Mouse (Mus musculus): Measurements from ENCODE around the gene Psrc1.

Psrc1 gene

DNA sequence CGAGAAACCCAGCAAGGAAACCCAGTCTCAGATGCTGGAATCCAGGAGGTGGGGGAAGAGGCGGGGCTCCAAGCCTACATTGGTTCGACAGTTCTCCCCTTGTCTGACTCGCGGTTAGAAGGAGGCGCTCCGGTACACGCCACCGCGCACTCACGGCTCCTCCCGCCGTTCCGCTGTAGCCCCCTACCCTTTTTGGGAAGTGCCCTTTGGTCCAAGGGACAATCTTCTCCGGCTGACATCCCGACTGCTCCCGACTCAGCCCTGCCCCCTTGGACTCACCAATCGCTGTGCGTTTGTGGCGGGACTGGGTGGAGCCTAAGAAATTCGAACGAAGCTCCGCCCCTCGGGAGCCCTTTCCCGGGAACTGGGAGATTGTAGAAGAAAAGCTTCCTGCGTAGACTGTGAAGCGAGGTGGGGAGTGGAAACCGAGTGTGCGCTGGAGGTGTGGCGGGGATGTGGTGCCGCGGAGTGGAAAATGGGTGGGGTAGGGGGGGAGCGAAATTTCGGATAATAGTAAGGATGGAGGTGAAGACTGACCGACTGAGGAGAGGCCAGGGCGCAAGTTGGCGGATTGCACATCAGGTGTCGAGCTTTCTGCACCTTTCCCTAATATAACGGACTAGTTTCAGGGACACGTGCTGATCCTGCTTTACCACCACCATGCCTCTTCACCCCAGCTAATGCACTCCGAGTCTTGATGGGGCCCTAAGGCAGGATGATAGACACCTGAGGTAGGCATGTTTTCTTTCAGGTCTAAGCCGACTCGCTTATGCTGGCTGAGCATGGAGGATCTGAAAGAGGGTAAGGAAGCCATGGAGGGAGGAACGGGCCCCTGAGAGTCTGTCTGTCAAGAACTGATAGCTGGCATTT is at the start of gene Psrc1:
TSS of gene Psrc1 (plus strand) at position 355 of the 870 bp plus-strand sequence.
- WGBS, result 3% methylated on average over 44 of the region's 44 CpGs

DNA sequence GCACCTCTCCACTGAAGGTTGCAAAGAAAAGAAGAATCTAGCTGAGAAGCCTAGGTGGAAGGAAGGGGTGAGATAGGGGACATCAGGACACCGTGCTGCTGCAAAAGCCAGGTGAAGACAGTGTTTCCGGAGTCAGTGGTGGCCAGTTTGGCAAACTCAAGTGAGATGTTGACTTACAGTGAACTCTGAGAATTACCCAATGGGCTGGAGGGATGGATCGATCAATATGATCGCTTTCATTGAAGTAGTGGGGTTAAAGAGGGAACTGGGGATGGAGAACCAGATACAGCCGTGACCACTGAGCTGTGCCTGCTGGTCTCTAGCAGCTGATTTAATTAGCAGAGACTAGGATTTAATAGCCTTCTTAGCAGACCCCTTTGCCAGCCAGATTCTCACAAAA is 46.8 kb upstream of the Psrc1 start:
- 94% methylated on average over 5 of the region's 5 CpGs for WGBS

DNA sequence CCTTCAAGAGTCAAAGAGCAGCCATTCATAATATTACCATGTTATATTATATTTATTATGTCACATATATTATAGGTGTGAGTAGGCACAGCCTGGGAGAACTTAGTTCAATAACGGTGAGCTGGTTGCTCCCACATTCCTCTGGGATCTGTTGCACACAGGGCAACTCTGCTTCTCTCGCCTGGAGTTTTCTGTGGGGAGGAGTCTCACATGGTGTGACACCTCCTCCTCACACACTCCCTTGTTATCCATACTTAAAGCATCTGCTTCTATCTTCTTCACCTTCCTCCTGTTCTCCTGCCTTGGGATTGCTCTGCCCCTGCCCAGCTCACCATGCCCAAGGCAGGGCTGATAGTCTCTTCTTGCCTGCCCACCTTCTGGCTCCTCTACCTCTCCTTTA is 42.6 kb upstream of the Psrc1 start:
- WGBS, result 38% methylated on average over 2 of the region's 2 CpGs

DNA sequence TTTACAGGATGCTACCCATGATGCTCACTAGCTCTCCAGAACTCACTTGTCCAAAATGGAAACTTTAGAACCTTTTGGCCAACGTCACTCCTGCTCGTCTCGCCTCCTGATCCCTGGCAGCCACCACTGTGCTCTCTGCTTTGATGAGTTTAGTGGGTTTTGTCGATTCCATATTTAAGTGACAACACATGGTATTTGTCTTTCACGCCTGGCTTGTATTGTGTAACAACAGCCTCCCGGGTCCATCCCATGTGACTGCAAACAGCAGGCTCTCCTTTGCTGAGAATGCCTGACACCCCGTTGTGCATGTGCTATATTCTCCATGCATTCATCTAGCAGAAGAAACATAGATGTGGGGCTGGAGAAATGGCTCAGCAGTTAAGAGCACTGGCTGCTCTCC is 41.5 kb upstream of the Psrc1 start:
- WGBS, result 52% methylated on average over 7 of the region's 7 CpGs

DNA sequence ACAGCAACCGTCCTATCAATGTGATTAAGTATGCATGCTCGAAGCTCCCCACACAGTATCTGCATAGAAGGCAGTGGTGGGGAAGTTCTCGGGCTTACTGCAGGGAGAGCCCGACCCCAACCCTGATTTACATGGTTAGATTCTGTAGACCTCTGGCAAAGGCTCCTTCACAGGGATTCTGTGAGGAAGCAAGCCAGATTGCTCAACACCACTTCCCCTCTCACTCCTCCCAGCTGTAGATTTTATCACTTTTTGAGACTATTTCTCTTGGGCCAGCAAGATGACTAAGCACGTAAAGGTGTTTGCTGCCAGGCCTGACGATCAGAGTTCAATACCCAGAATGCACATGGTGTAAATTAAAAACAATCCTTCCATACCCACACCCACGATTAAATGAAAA is 37.8 kb upstream of the Psrc1 start:
- 80% methylated on average over 7 of the region's 7 CpGs for WGBS

DNA sequence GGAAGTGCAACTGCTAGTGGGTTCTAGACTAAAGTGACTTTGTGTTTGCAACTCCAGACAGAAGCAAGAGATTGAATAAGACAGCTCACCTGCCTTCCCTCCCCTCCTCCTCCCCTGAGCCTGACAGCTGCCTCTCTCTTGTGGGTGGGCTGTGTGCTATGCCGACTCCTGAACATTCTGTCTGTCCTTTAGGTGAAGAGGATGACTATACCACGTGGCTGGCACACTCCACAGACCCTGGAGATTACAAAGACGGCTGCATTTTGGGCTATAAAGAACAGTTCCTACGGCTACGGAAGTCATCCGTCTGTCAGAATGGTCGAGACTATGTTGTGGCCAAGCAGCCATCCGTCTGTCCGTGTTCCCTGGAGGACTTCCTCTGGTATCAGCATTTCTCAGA is 35.3 kb upstream of the Psrc1 start:
- WGBS, result 63% methylated on average over 9 of the region's 9 CpGs

DNA sequence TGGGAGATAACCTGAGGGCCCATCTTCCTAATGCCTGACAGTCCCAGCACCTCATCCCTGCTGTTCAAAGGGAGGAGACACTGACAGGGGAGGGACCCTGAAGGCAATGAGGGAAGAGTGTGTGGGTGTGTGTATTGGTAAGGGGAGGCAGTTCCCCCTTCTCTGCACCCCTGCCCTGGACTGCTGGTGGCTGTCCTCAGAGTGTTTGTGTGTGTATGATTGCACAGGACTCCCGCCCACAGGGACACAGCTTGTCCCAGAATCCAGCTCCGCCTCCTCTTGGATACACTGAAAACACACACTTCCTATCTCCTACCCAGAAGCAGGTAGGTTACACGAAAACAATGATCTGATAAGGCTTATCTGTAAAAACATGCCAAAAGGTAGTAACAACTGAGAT is 28.4 kb upstream of the Psrc1 start:
- WGBS, result 57% methylated on average over 3 of the region's 3 CpGs

DNA sequence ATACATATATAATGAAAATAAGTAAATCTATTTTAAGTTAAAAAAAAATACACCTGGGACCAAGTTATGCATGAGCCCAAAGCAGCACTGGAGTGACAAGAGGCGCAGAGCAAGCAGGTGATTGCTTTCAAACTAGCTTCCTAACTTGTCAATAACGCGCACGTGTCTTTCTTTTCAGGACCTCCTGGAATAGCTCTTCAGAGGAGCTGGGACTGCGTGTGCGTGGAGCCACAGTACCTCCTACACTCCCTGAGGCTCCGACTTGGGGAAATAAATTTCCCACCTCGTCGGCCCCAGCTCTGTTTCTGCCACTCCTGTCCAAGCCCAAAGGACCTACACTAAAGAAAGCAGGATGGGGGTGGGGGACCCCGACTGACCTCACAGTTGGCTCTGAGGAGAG is 26.6 kb upstream of the Psrc1 start:
- 68% methylated on average over 10 of the region's 10 CpGs for WGBS

DNA sequence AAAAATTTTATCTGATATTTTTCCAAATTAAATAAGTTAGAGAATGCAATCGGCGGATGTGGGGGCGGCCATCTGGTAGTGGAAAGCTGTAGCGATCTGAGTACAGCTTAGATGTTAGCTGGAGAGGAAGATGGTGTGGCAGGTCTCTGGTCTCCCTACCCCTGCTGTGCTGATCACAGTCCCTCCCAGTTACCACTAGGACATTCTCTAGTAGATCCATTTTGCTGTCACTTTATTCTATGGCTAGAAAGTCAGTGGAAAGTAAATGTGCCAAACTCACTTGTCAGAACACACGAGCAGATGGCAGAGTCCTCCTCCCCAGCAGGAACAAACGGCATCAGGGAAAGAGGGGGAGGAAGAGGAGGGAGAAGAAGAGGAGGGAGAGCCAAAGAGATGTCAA is 25.2 kb upstream of the Psrc1 start:
- WGBS, result 37% methylated on average over 6 of the region's 6 CpGs

DNA sequence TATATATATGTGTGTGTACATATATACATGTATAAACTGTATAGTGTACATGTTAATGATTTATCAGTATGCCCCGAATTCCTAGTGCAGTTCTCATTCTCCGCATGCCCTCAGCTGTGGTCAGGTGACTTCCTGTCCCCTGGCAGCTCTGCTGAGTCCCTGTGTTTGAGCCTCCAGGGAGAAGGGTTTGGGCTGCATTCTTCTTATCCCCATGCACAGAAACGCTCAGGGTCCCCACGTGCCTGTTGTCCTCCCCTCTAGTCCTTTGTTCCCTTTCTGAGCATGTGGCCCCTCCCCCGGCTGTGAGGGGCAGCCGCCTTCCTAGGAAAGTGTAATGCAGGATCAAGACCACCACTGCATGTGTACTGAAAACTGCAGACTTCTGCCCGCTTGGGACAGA is 22.7 kb upstream of the Psrc1 start:
- WGBS, result 48% methylated on average over 7 of the region's 7 CpGs

DNA sequence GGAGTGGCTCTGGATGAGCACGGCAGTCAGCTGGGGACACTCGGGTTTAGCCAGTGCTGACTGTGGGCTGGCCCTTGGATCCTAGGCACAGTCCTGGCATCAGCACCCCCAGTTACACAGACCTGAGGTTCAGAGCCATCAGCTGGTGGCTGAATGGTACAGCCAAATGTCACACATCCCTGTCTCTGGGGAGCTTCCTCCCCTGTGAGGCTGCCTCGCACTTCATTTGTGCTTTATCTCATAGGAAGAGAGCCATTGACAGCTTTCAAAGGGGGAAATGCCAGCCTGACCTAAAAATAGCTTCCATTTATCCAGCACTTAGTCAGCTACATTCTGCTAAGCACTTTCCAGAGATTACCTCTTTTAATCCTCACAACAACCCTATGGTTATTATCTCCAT is 20.0 kb upstream of the Psrc1 start:
- 41% methylated on average over 3 of the region's 3 CpGs for WGBS

DNA sequence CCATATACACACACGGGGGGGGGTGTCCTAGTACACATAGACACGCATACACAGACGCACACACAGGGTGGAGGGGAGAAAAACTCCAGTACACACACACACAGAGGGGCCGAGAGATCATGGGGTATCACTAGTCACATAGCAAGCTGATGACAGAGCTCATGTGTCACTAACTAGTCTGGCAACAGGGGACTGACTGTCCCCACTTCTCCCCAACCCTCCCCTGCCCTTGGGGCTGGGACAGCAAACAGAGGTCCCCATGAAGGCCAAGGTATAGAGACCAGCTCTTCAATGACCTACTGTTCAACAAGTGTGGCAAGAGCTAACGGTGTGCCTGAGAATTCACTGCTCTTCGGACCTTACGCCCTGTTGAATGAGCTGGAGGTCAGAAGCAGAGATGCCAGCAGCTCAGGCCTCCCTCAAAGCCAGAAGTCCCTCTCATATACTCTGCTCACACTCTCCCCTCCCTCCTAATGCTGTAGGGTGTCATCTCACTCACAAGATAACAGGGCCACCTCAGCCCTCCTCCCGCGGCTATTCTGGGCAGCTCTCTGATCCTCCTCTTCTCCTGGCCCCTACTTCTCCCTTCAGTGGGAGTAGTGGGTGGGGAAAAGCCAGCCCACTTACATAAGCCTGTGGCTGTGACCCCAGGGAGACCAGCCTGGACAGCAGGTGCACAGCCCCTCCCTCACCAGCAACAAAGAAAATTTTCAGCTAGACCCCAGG is 19.2 kb upstream of the Psrc1 start, which contains the start of gene Mybphl:
TSS of gene Mybphl (plus strand) at position 642 of the 726 bp plus-strand sequence.
- WGBS, result 68% methylated on average over 9 of the region's 9 CpGs

DNA sequence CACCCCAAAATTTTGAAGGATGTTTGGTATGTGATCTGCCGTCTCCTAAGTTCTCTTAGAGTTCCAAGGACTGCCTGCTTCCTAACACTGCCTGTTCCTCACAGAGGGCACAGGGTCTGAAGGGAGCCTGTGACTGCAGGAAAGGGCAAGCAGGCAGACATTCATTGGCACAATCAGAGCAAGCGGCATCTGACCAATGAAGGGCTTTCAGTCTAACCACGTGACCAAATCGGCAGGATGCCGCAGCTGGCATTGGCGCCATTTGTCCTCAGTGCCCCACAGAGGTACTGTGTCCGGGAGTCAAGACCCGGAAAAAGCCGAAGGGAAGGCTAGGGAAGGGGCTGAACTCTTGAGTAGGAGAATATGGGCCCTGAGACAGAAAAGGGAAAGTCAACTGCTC is 16.5 kb upstream of the Psrc1 start:
- WGBS, result 72% methylated on average over 9 of the region's 9 CpGs

DNA sequence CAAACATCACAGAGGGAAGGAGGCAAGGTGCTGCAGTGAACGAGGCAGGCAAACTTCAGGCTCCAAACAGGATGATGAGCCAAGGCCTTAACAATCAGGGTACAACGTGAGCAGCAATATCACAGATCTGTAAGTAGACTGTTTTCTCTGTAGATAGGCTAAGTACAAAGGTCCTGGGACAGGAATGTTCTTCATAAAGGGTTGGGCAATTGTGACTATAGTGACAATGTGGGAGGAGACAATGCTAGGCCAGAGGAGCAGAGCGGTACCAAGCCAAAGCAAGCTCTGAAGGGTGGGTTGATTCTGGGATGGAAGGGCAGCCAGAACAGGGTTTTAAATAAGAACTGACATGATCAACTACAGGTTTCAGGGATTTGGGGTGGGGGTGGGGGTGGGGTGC is 15.8 kb upstream of the Psrc1 start:
- WGBS, result 90% methylated on average over 3 of the region's 3 CpGs

DNA sequence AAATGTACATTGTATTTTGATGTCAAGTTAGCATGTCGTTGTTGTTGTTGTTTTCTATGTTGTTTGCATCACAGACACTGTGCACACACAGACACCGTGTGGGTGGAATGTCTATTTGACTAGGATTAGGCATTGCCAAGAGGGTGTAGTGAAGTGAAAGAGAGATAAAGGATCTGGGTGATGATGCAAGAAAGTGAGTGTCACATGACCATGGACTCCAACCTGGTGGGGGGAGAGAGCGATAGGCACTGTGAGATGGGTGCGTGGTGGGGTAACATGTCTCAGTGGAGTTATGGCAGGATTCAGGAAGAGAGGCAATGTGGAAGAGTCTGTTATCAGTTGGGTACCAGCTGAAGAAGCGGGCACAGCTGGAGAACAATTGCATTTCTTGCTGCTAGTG is 14.9 kb upstream of the Psrc1 start:
- WGBS, result 83% methylated on average over 5 of the region's 5 CpGs

DNA sequence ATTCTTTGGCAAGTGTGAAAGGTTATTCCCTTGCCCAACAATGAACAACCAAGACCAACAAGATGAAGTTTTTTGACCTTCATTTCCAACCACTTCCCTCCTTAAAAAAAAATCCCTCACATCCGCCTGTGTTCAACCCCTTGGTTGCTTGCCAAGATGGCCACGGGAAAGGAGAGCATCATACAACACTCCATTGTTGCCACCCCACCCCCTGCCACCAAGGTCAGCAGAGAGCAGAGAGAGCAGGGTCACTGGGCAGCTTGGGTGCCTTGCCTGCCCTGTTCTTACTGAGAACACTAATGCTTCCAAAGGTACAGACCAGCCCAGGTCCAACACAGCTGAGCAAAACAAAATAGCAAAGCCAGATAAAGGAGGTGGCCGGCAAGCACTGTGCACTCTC is 11.4 kb upstream of the Psrc1 start:
- 49% methylated on average over 3 of the region's 3 CpGs for WGBS

DNA sequence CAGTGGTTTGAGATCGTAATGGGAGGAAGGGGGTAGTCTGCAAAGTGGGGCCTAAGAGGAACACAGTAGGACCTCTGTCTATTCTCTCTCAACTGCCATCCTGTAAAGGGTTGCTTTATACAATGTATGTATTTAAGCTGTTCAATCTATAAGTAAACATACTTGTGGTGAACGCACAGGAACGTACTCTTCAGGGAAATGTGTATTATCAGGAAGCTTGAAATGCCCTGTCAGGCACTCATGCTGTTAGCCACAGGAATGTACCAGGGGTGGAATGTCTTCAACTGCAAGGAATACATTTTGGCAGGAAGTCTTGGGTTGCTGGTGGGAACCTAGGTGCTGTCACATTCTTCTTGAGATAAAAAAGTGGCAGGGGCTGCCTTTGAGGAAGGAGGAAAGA is 10.9 kb upstream of the Psrc1 start:
- 82% methylated on average over 3 of the region's 3 CpGs for WGBS

DNA sequence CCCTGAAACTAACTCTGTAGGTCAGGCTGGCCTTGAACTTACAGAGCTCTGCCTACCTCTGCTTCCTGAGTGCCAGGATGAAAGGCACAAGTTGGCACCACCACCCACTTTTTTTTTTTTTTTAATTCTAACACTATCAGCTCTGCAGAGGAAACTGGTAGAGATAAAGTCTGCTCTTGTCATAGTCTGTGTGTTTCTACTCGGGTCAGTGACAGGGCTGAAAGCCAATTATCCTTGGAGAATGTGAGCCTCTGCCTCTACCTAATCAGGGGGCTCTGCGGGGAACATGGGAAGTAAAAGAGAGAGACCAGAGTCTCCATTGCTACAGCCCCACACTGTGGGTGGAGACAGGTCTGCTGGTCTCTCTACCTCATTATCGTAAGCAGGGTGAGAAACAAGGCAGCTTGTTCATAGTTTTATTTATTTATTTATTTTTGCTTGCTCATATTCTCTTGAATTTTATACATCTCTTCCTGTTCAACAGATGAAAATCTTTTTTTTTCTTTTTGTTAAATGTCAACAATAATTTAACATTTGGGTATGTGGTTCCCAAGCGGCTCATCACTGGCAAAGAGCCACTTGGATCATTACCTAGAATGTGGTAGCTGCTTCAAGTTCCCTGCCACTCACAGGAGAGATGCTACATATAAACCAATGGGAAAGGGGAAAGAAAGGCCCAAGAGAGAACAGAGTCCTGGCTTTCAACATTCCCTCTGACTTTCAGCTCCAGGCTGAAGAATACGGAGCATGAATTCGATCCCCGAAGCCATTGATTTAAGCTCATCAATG is 4.6 kb upstream of the Psrc1 start:
- 56% methylated on average over 7 of the region's 7 CpGs for WGBS

DNA sequence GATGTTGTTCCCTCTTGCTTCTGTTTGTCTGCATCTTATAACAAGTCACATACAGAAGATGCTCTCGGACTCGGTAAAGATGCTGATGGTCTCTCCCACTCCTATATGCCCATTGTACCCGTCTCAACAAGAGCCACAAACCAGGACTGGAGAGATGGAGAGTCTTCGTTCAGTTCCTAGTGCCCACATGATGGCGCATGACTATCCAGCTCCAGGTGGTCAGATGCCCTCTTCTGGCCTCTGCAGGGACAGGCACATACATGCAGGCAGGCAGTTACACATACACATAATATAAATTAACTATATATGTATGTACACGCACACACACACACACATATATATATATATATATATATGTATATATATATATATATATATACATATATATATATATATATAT is 2.9 kb upstream of the Psrc1 start:
- WGBS, result 75% methylated on average over 6 of the region's 6 CpGs

DNA sequence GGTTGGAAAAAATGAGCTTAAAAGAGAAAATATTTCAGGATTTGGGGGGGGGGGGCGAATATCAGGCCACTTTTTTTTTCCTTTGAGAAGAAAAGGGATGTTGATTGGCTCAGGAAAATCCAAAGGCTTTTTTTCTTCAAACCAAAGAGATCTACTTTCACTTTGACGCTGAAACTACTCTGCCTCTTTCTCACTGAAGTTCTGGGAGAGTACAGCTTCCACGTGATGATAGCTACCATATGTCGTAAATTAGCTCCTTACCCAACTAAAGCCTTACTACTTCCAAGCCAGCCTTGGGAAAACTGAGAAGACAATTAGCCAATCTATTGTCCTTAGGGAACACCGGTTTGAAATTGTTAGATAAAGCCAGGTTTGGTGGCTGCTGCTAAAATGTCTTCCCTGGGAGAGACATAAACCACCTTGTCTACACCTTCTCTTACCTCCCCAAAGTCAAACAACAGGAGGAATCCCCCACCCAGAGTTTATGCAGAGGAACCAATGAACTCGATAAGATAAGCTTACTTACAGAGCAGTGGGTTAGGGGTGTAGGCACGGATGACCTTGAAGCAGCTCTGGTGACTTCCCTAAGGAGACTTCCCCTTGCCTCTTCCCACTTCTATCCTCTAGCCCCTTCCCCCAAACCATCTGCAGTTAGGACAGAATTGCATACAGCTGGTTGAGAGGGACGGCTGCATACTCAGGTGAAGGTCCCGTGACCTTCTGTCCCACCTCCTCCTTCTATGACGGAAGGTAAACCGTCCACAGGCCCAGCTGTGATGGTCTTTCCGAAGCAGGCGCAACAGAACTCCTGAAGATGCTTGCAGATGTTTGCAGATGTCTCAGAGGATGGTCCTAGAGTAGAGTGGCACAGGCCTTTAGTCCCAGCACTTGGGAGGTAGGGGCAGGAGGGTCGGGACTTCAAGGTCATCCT is 1.4 kb upstream of the Psrc1 start:
- WGBS, result 66% methylated on average over 14 of the region's 14 CpGs

DNA sequence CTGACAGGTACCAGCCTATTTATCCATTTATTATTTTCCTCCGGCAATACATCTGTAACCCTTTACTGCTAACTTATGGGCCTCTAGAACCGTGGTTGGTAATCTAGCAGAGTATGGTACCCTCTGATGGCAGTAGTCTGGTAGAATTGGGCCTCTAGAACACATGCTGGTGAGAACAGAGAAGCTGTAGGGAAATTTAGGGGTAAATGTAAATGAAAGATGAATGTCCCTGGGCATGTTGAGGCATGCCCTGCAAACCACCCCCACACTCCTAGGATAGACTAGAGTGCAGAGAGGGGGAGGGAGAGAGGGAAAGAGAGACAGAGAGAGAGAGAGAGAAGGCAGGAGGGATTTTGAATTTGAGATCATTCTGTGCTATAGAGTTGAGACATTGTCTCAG is 786 bp downstream of the Psrc1 start:
- 37% methylated on average over 2 of the region's 2 CpGs for WGBS
